Mouse (Mus musculus) midbrain, embryonic 16.5 days (tissue): ENCODE results near the gene Stab1. TPM values are rescaled to one million over a fixed set of nuclear protein-coding genes. Genes with fewer than 3 reads are reported as not detected.

Experiments
- ATAC-seq: fragments of 200-750 bp; cut with Nextera tagmentation; 2 replicates; pipeline ENCODE4 v1.8.0; 2017; ENCODE audit warnings: moderate TSS enrichment
- H3K27ac ChIP-seq: fragments of 300-500 bp; sonication (generic); 2 replicates; pipeline ENCODE4 v1.5.1; 2014; ENCODE audit warnings: mild to moderate bottlenecking, low read length, mixed read lengths
- H3K27me3 ChIP-seq: fragments of 300-500 bp; sonication (generic); 2 replicates; pipeline ENCODE4 v1.6.1; 2014; ENCODE audit warnings: low read depth, low read length, mixed read lengths; ENCODE audit not compliant: control insufficient read depth, insufficient read depth
- H3K36me3 ChIP-seq: fragments of 300-500 bp; sonication (generic); 2 replicates; pipeline ENCODE4 v1.6.1; 2014; ENCODE audit warnings: mild to moderate bottlenecking, low read length, moderate library complexity, mixed read lengths; ENCODE audit not compliant: control insufficient read depth, insufficient read depth
- H3K4me1 ChIP-seq: fragments of 300-500 bp; sonication (generic); 2 replicates; pipeline ENCODE4 v1.6.1; 2014; ENCODE audit warnings: mild to moderate bottlenecking, low read length, mixed read lengths; ENCODE audit not compliant: control insufficient read depth, insufficient read depth
- H3K4me2 ChIP-seq: fragments of 300-500 bp; sonication (generic); 2 replicates; pipeline ENCODE4 v1.6.1; 2014; ENCODE audit warnings: mild to moderate bottlenecking, low read length, mixed read lengths
- H3K4me3 ChIP-seq: fragments of 300-500 bp; sonication (generic); 2 replicates; pipeline ENCODE4 v1.5.1; 2014; ENCODE audit warnings: low read depth, mild to moderate bottlenecking, low read length, moderate library complexity, mixed read lengths
- H3K9ac ChIP-seq: fragments of 300-500 bp; sonication (generic); 2 replicates; pipeline ENCODE4 v1.6.1; 2014; ENCODE audit warnings: low read depth, low read length, mixed read lengths
- H3K9me3 ChIP-seq: fragments of 300-500 bp; sonication (generic); replicated peaks from 2 replicates; pipeline ENCODE4 v1.6.1; 2014; ENCODE audit warnings: mild to moderate bottlenecking, low read length, mixed read lengths; ENCODE audit not compliant: control insufficient read depth, poor library complexity, severe bottlenecking
- WGBS: fragments of 180-500 bp; shearing (Covaris S2); extraction: QIAGEN DNeasy Blood & Tissue Kit; methylation state at CpG from one replicate; pipeline ENCODE4 v1.1.7; 2014; 5-methylcytosine and 5-hydroxymethylcytosine counted together
- polyA plus RNA-seq: library from polyadenylated mRNA; unstranded; fragments of >200 nt; fragmentation: Nextera tagmentation; extraction: Ambion mirVana; gene quantifications from 2 replicates; pipeline ENCODE4 v1.2.1, GENCODE M21; 2015

The Stab1 gene
- polyA plus RNA-seq, 1 experiment from 2014 or later, result 15.4 TPM

- ATAC-seq, result no peak
- H3K9me3 ChIP-seq, result no peaks in the 10 kb centered on the region
- H3K9ac ChIP-seq, result no peak overlapping the region
- no peaks in the 10 kb centered on the region for H3K27me3 ChIP-seq
- 77% methylated on average over 8 of the region's 8 CpGs for WGBS
- H3K4me3 ChIP-seq, result no peak overlapping the region
- H3K4me2 ChIP-seq, result no peak overlapping the region
- no peaks in the 10 kb centered on the region for H3K4me1 ChIP-seq
- H3K36me3 ChIP-seq, result no peaks in the 10 kb centered on the region
- H3K27ac ChIP-seq, result no peak overlapping the region
Observed at GRCm38 (mm10) chr14:31164067-31164466, 4.4 kb downstream of the Stab1 start.

GRCm38 (mm10) chr14:31161638-31162037, 6.8 kb downstream of the Stab1 start:
- Histone ChIP-seq H3K36me3 (no peaks in the 10 kb centered on the region), H3K27me3 (no peaks in the 10 kb centered on the region), H3K4me1 (no peaks in the 10 kb centered on the region), H3K27ac (no peak overlapping the region), H3K4me2 (no peak overlapping the region), H3K4me3 (no peak overlapping the region), H3K9ac (no peak overlapping the region), H3K9me3 (no peaks in the 10 kb centered on the region)
- WGBS, result 64% methylated on average over 10 of the region's 10 CpGs
- ATAC-seq, result no peak

- Histone ChIP-seq H3K4me3 (no peak overlapping the region), H3K4me1 (no peaks in the 10 kb centered on the region), H3K27ac (no peak overlapping the region), H3K4me2 (no peak overlapping the region), H3K9ac (no peak overlapping the region), H3K9me3 (no peaks in the 10 kb centered on the region), H3K27me3 (no peaks in the 10 kb centered on the region), H3K36me3 (no peaks in the 10 kb centered on the region)
- no peak for ATAC-seq
- 94% methylated on average over 7 of the region's 7 CpGs for WGBS
Observed at GRCm38 (mm10) chr14:31161191-31161590, 7.2 kb downstream of the Stab1 start.

GRCm38 (mm10) chr14:31160196-31161150, 8.0 kb downstream of the Stab1 start:
- Histone ChIP-seq H3K9me3 (no peaks in the 10 kb centered on the region), H3K27me3 (no peaks in the 10 kb centered on the region), H3K36me3 (no peaks in the 10 kb centered on the region), H3K9ac (no peak overlapping the region), H3K27ac (no peak overlapping the region), H3K4me3 (no peak overlapping the region), H3K4me2 (no peak overlapping the region), H3K4me1 (no peaks in the 10 kb centered on the region)
- ATAC-seq, result no peak
- 84% methylated on average over 27 of the region's 27 CpGs for WGBS

- no peaks in the 10 kb centered on the region for H3K9me3 ChIP-seq
- no peak overlapping the region for H3K4me2 ChIP-seq
- no peak overlapping the region for H3K9ac ChIP-seq
- ATAC-seq, result no peak
- H3K27ac ChIP-seq, result no peak overlapping the region
- H3K27me3 ChIP-seq, result no peaks in the 10 kb centered on the region
- 93% methylated on average over 11 of the region's 11 CpGs for WGBS
- no peak overlapping the region for H3K4me3 ChIP-seq
- no peaks in the 10 kb centered on the region for H3K4me1 ChIP-seq
- no peaks in the 10 kb centered on the region for H3K36me3 ChIP-seq
Observed at GRCm38 (mm10) chr14:31145694-31146093, 22.7 kb downstream of the Stab1 start.

- 95% methylated on average over 14 of the region's 14 CpGs for WGBS
- Histone ChIP-seq H3K36me3 (peaks cover 22% of the 10 kb centered on the region), H3K4me3 (no peak overlapping the region), H3K4me1 (no peaks in the 10 kb centered on the region), H3K27ac (no peak overlapping the region), H3K9me3 (no peaks in the 10 kb centered on the region), H3K27me3 (no peaks in the 10 kb centered on the region), H3K4me2 (no peak overlapping the region), H3K9ac (no peak overlapping the region)
- no peak for ATAC-seq
Observed at GRCm38 (mm10) chr14:31141011-31141410, 27.4 kb downstream of the Stab1 start.

GRCm38 (mm10) chr14:31140141-31140540, 28.3 kb downstream of the Stab1 start:
- 87% methylated on average over 15 of the region's 15 CpGs for WGBS
- peaks cover 29% of the 10 kb centered on the region for H3K36me3 ChIP-seq

GRCm38 (mm10) chr14:31139666-31140065, 28.8 kb downstream of the Stab1 start:
- Histone ChIP-seq H3K9ac (no peak overlapping the region), H3K9me3 (no peaks in the 10 kb centered on the region), H3K27ac (no peak overlapping the region), H3K36me3 (peaks cover 29% of the 10 kb centered on the region), H3K4me3 (no peak overlapping the region), H3K27me3 (no peaks in the 10 kb centered on the region), H3K4me1 (no peaks in the 10 kb centered on the region), H3K4me2 (no peak overlapping the region)
- WGBS, result 91% methylated on average over 12 of the region's 12 CpGs
- no peak for ATAC-seq

More at GRCm38 (mm10) chr14:31140141-31140540, 28.3 kb downstream of the Stab1 start:
- H3K4me2 ChIP-seq, result no peak overlapping the region
- H3K27ac ChIP-seq, result no peak overlapping the region
- no peak overlapping the region for H3K4me3 ChIP-seq
- H3K9ac ChIP-seq, result no peak overlapping the region
- ATAC-seq, result no peak
- no peaks in the 10 kb centered on the region for H3K4me1 ChIP-seq
- H3K9me3 ChIP-seq, result no peaks in the 10 kb centered on the region
- no peaks in the 10 kb centered on the region for H3K27me3 ChIP-seq

- peaks cover 29% of the 10 kb centered on the region for H3K36me3 ChIP-seq
- WGBS, result 93% methylated on average over 9 of the region's 9 CpGs
- H3K4me3 ChIP-seq, result no peak overlapping the region
- ATAC-seq, result no peak
- H3K27me3 ChIP-seq, result no peaks in the 10 kb centered on the region
- H3K9me3 ChIP-seq, result no peaks in the 10 kb centered on the region
- no peak overlapping the region for H3K9ac ChIP-seq
- no peak overlapping the region for H3K27ac ChIP-seq
- H3K4me1 ChIP-seq, result peaks cover 5% of the 10 kb centered on the region; the same call in 1 of the 2 replicates
- no peak overlapping the region for H3K4me2 ChIP-seq
Observed at GRCm38 (mm10) chr14:31138897-31139429, 29.5 kb downstream of the Stab1 start.
